Mouse (Mus musculus): Measurements from ENCODE around the gene Wtip. TPM values are rescaled to one million over a fixed set of nuclear protein-coding genes. Genes with fewer than 3 reads are reported as not detected.
A peak's percentile ranks its signal among the peaks of the same experiment; 100 is the strongest.

Wtip gene
- total and polyA plus RNA-seq, 3 experiments, result not detected

GRCm38 (mm10) chr7:34169454-34169853, 36.4 kb upstream of the Wtip start, which contains the start of gene Uba2:
TSS of gene Uba2 (minus strand) at chr7:34169599.
- Histone ChIP-seq H3K36me3 (replicated peaks in 1 of 2; ENCODE audit: control insufficient read depth in 1 of 2, insufficient read depth in 1 of 2, low read length in 1 of 2) (peaks cover 6 to 15% of the 10 kb centered on the region in 2 experiments), H3K4me3 (replicated peaks in 1 of 3; ENCODE audit: low read depth in 2 of 3, low read length in 2 of 3, poor library complexity in 1 of 3) (peak within 1 kb of the TSS; percentile 90 to 95 (median 94)), H3K27ac (ENCODE audit: insufficient read depth, low read depth) (no peak within 1 kb of the TSS), H3K79me2 (replicated peaks; ENCODE audit: control insufficient read depth, extremely low read depth, insufficient read depth, poor library complexity, severe bottlenecking) (peaks cover 36% of the 10 kb centered on the region), H3K4me1 (ENCODE audit: control insufficient read depth in 1 of 2, insufficient read depth in 2 of 2) (peaks cover 2 to 18% of the 10 kb centered on the region in 2 experiments; a peak in 3 of 4 replicates), H3K9me3 (replicated peaks; ENCODE audit: low read length) (no peaks in the 10 kb centered on the region), H3K27me3 (replicated peaks) (no peaks in the 10 kb centered on the region), H3K9ac (ENCODE audit: insufficient read depth, low read depth) (peak within 1 kb of the TSS; percentile 28; the same call in 1 of the 2 replicates), H3K4me2 (ENCODE audit: insufficient read depth, low read depth, poor library complexity, severe bottlenecking) (peak within 1 kb of the TSS; percentile 9; the same call in 1 of the 2 replicates)
- TF ChIP-seq BHLHE40 (IDR thresholded peaks at IDR 0.05; ENCODE audit: low read depth, low read length), result no peak
- TF ChIP-seq CHD2 (IDR thresholded peaks at IDR 0.05; ENCODE audit: low read length), result no peak
- TF ChIP-seq USF1 (IDR thresholded peaks at IDR 0.05; ENCODE audit: low read depth, low read length), result no peak
- TF ChIP-seq MAFK (IDR thresholded peaks at IDR 0.05; ENCODE audit: insufficient replicate concordance, low read length), result no peak
- no peak for TF ChIP-seq NRF1 (IDR thresholded peaks at IDR 0.05; ENCODE audit: low read depth, low read length)
- no peak for TF ChIP-seq ELF1 (IDR thresholded peaks at IDR 0.05; ENCODE audit: low read depth, low read length)
- TF ChIP-seq POLR2A (IDR thresholded peaks at IDR 0.05; ENCODE audit: low read depth, low read length), result no peak
- TF ChIP-seq UBTF (IDR thresholded peaks at IDR 0.05; ENCODE audit: low read depth, low read length), result no peak
- no peak for TF ChIP-seq JUND (conservative IDR thresholded peaks at IDR 0.05; ENCODE audit: low read depth, low read length)
- TF ChIP-seq PAX5 (IDR thresholded peaks at IDR 0.05; ENCODE audit: low read length), result no peak
- TF ChIP-seq JUN (IDR thresholded peaks at IDR 0.05; ENCODE audit: insufficient read depth, low read depth, low read length), result no peak
- TF ChIP-seq ZC3H11A (IDR thresholded peaks at IDR 0.05; ENCODE audit: low read depth, low read length), result no peak
- no peak for DNase-seq (ENCODE audit: extremely low read depth)
- dilution Hi-C loops (cut with MboI; ENCODE audit: extremely low pct_ligation_motif_present, extremely low pct_unique_long_range_greater_than_20kb, low sequenced_read_pairs) (no loop called here), in situ Hi-C loops (cut with MboI; ENCODE audit: low pct_ligation_motif_present, low pct_unique_long_range_greater_than_20kb, low sequenced_read_pairs) (loop anchor here (5.0 kb wide), 1 partner anchor 63 kb away; the partner anchor contains the start of gene Gpi1)

GRCm38 (mm10) chr7:34168470-34169251, 35.6 kb upstream of the Wtip start:
- peak overlapping the region; percentile 62 for H3K27ac ChIP-seq (ENCODE audit: insufficient read depth, low read depth)
- in situ Hi-C loops (cut with MboI; ENCODE audit: low pct_ligation_motif_present, low pct_unique_long_range_greater_than_20kb, low sequenced_read_pairs) (loop anchor here (5.0 kb wide), 1 partner anchor 64 kb away; the partner anchor contains the start of gene Gpi1), dilution Hi-C loops (cut with MboI; ENCODE audit: extremely low pct_ligation_motif_present, extremely low pct_unique_long_range_greater_than_20kb, low sequenced_read_pairs) (no loop called here)
- TF ChIP-seq SIN3A (IDR thresholded peaks at IDR 0.05; ENCODE audit: low read length) (peak; percentile 59; the same call in 1 of the 2 replicates), POLR2A (IDR thresholded peaks at IDR 0.05; ENCODE audit: low read depth, low read length) (peak; percentile 97), JUN (IDR thresholded peaks at IDR 0.05; ENCODE audit: insufficient read depth, low read depth, low read length) (no peak), CHD2 (IDR thresholded peaks at IDR 0.05; ENCODE audit: low read length) (peak; percentile 88), EP300 (IDR thresholded peaks at IDR 0.05; ENCODE audit: low read length) (no peak), BHLHE40 (IDR thresholded peaks at IDR 0.05; ENCODE audit: low read depth, low read length) (0 out of 2 replicates have a peak, but pooled peaks have one; percentile 15), SMC3 (IDR thresholded peaks at IDR 0.05; ENCODE audit: low read depth, low read length) (no peak), USF2 (conservative IDR thresholded peaks at IDR 0.05; ENCODE audit: low read depth, low read length) (no peak), NRF1 (IDR thresholded peaks at IDR 0.05; ENCODE audit: low read depth, low read length) (peak; percentile 91), RCOR1 (conservative IDR thresholded peaks at IDR 0.05; ENCODE audit: low read depth, low read length) (no peak), HCFC1 (IDR thresholded peaks at IDR 0.05; ENCODE audit: low read depth, low read length) (peak; percentile 84), IRF4 (IDR thresholded peaks at IDR 0.05; ENCODE audit: low read depth, low read length) (peak; percentile 51; the same call in 1 of the 2 replicates), ZC3H11A (IDR thresholded peaks at IDR 0.05; ENCODE audit: low read depth, low read length) (no peak), ETS1 (conservative IDR thresholded peaks at IDR 0.05; ENCODE audit: low read depth, low read length) (0 out of 2 replicates have a peak, but pooled peaks have one; percentile 11), ELF1 (IDR thresholded peaks at IDR 0.05; ENCODE audit: low read depth, low read length) (peak; percentile 83), E2F4 (IDR thresholded peaks at IDR 0.05; ENCODE audit: insufficient replicate concordance, low read depth, low read length) (no peak; the same call in 1 of the 2 replicates), POLR2AphosphoS2 (IDR thresholded peaks at IDR 0.05; ENCODE audit: low read depth, low read length) (peak; percentile 88), MYC (IDR thresholded peaks at IDR 0.05; ENCODE audit: low read depth, low read length) (peak; percentile 70; the same call in 1 of the 2 replicates), RAD21 (IDR thresholded peaks at IDR 0.05; ENCODE audit: low read depth, low read length) (no peak), TBP (conservative IDR thresholded peaks at IDR 0.05; ENCODE audit: low read depth, low read length) (peak; percentile 81), ZNF384 (IDR thresholded peaks at IDR 0.05; ENCODE audit: low read depth, low read length) (no peak), MEF2A (IDR thresholded peaks at IDR 0.05; ENCODE audit: borderline replicate concordance, low read depth, low read length) (0 out of 2 replicates have a peak, but pooled peaks have one; percentile 56), KAT2A (IDR thresholded peaks at IDR 0.05; ENCODE audit: insufficient replicate concordance, low read length) (peak; percentile 86; the same call in 1 of the 2 replicates)

More at GRCm38 (mm10) chr7:34168470-34169251, 35.6 kb upstream of the Wtip start:
- Histone ChIP-seq H3K4me3 (replicated peaks in 1 of 3; ENCODE audit: low read depth in 2 of 3, low read length in 2 of 3, poor library complexity in 1 of 3) (peak overlapping the region; percentile 90 to 95 (median 94)), H3K4me1 (ENCODE audit: control insufficient read depth in 1 of 2, insufficient read depth in 2 of 2) (peaks cover 2 to 18% of the 10 kb centered on the region in 2 experiments; a peak in 3 of 4 replicates), H3K36me3 (replicated peaks in 1 of 2; ENCODE audit: control insufficient read depth in 1 of 2, insufficient read depth in 1 of 2, low read length in 1 of 2) (peaks cover 12 to 21% of the 10 kb centered on the region in 2 experiments), H3K27me3 (replicated peaks) (no peaks in the 10 kb centered on the region), H3K9me3 (replicated peaks; ENCODE audit: low read length) (no peaks in the 10 kb centered on the region), H3K79me2 (replicated peaks; ENCODE audit: control insufficient read depth, extremely low read depth, insufficient read depth, poor library complexity, severe bottlenecking) (peaks cover 38% of the 10 kb centered on the region), H3K9ac (ENCODE audit: insufficient read depth, low read depth) (peak overlapping the region; percentile 93), H3K4me2 (ENCODE audit: insufficient read depth, low read depth, poor library complexity, severe bottlenecking) (peak overlapping the region; percentile 9; the same call in 1 of the 2 replicates)
- DNase-seq (ENCODE audit: extremely low read depth), result peak; percentile 80
